Mouse (Mus musculus) CD4-positive naive resting alpha-beta T cell, adult 76 days (primary cell): ENCODE data around the gene Olfr1335. TPM values are rescaled to one million over a fixed set of nuclear protein-coding genes. Genes with fewer than 3 reads are reported as not detected.

Source experiments
- total RNA-seq: library from RNA; stranded (reverse); gene quantifications from one replicate; pipeline ENCODE4 v1.2.4, GENCODE M21; 2023

The Olfr1335 gene
- not detected for total RNA-seq

DNA sequence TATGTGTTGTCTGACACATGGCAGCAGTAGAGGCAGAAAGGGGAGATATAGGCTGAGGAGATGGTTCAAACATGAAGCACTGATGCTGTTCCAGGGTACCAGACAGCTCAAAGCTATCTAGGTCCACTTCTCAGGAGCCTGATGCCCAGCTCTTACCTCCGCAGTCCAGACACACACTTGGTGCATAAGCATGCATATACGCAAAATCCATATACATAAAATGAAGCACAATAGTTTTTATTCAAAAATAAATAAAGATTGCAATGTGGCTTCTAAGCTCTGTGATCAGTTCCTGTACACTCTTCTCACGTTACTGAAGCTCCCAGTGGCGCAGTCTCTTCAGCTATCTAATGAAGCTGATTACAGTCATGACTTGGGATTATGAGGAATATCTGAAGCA lies at the start of gene Olfr1335:
Gene Olfr1335, minus strand, starts transcription at position 101 of the 400 bp plus-strand sequence.

DNA sequence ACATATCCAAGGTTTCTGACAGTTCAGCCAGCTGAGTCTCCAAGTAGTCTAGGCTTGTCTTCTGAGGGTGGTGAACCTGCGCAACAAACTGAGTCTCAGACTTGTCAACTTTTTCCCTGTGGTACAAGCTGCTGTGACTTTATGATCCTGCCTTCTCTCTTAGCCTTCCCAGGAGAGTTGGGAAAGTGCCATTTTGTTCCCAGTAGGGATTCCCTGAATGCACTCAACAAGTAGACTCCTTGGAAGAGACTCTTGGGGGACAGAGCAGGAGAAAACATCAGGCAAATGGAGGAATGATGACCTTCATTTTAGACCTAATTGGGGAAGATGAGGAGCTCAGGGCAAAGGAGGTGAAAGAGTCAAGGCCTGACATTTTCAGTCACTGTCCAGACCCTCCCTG lies 26.4 kb upstream of the Olfr1335 start, which contains the start of gene Olfr1333:
Gene Olfr1333, minus strand, starts transcription at position 101 of the 400 bp plus-strand sequence.

GRCm38 (mm10) chr4:118782486-118782885 lies 27.3 kb downstream of the Olfr1335 start, which contains the start of gene Olfr1337:
Gene Olfr1337 (minus strand): TSS chr4:118782586.

Other genes with a start within 250 kb of the Olfr1335 start
- gene Cfap57, start 189.2 kb downstream of the Olfr1335 start, total RNA-seq, result not detected
- 65.9 TPM for gene Ebna1bp2, start 189.1 kb downstream of the Olfr1335 start, total RNA-seq
- not detected for gene Olfr62, start 151.0 kb downstream of the Olfr1335 start, total RNA-seq
- not detected for gene Olfr1342, start 117.2 kb downstream of the Olfr1335 start, total RNA-seq
- not detected for gene Olfr1341, start 106.4 kb downstream of the Olfr1335 start, total RNA-seq
- not detected for gene Olfr1340, start 89.8 kb downstream of the Olfr1335 start, total RNA-seq
- gene Olfr1339, start 77.8 kb downstream of the Olfr1335 start, total RNA-seq, result not detected
- gene Olfr1338, start 51.2 kb downstream of the Olfr1335 start, total RNA-seq, result not detected
- not detected for gene Olfr1337, start 27.4 kb downstream of the Olfr1335 start, total RNA-seq
- not detected for gene Olfr1333, start 26.3 kb upstream of the Olfr1335 start, total RNA-seq
- not detected for gene Olfr1331, start 54.7 kb upstream of the Olfr1335 start, total RNA-seq
- gene Olfr1330, start 78.7 kb upstream of the Olfr1335 start, total RNA-seq, result not detected
- not detected for gene Olfr1329, start 107.5 kb upstream of the Olfr1335 start, total RNA-seq
- not detected for gene Olfr1328, start 128.7 kb upstream of the Olfr1335 start, total RNA-seq
- not detected for gene Lao1, start 151.6 kb upstream of the Olfr1335 start, total RNA-seq